Mouse (Mus musculus): ENCODE data around the gene Slc2a8.
"Not testable (repeated sequence)": the region's sequence is repeated elsewhere in the genome, so short reads cannot be mapped to it uniquely, and the experiment has no call there.

The Slc2a8 gene

GRCm38 (mm10) chr2:32981725-32982271, at the start of gene Slc2a8:
TSS of gene Slc2a8 (minus strand) at chr2:32982083.
- peak; percentile 95 for DNase-seq

- DNase-seq = peak; percentile 23
Measured at GRCm38 (mm10) chr2:33025040-33025439, 43.2 kb upstream of the Slc2a8 start.

GRCm38 (mm10) chr2:33024564-33024963, 42.7 kb upstream of the Slc2a8 start:
- peak; percentile 13 for DNase-seq

GRCm38 (mm10) chr2:33022846-33023245, 41.0 kb upstream of the Slc2a8 start:
- DNase-seq = peak; percentile 41

- peak; percentile 55 for DNase-seq
Measured at GRCm38 (mm10) chr2:33018026-33018425, 36.1 kb upstream of the Slc2a8 start.

GRCm38 (mm10) chr2:33017191-33017590, 35.3 kb upstream of the Slc2a8 start:
- DNase-seq = no peak

GRCm38 (mm10) chr2:33014877-33015276, 33.0 kb upstream of the Slc2a8 start:
- no peak for DNase-seq

- not testable (repeated sequence) for DNase-seq
Measured at GRCm38 (mm10) chr2:33009055-33009454, 27.2 kb upstream of the Slc2a8 start.

GRCm38 (mm10) chr2:33005041-33005440, 23.2 kb upstream of the Slc2a8 start:
- DNase-seq = no peak

GRCm38 (mm10) chr2:33002144-33002543, 20.3 kb upstream of the Slc2a8 start:
- DNase-seq = no peak

GRCm38 (mm10) chr2:32999752-33000151, 17.9 kb upstream of the Slc2a8 start:
- DNase-seq = no peak

GRCm38 (mm10) chr2:32997792-32998191, 15.9 kb upstream of the Slc2a8 start:
- no peak for DNase-seq

GRCm38 (mm10) chr2:32997081-32997480, 15.2 kb upstream of the Slc2a8 start:
- no peak for DNase-seq

- no peak for DNase-seq
Measured at GRCm38 (mm10) chr2:32992130-32992529, 10.2 kb upstream of the Slc2a8 start.

- no peak for DNase-seq
Measured at GRCm38 (mm10) chr2:32990167-32990832, 8.4 kb upstream of the Slc2a8 start.

GRCm38 (mm10) chr2:32989376-32989775, 7.5 kb upstream of the Slc2a8 start:
- DNase-seq = no peak

- DNase-seq = no peak
Measured at GRCm38 (mm10) chr2:32985844-32986243, 4.0 kb upstream of the Slc2a8 start.

GRCm38 (mm10) chr2:32983617-32984016, 1.7 kb upstream of the Slc2a8 start:
- DNase-seq = no peak

- no peak for DNase-seq
Measured at GRCm38 (mm10) chr2:32982700-32983099, 817 bp upstream of the Slc2a8 start.

GRCm38 (mm10) chr2:32981281-32981680, 602 bp downstream of the Slc2a8 start:
- no peak for DNase-seq

GRCm38 (mm10) chr2:32979675-32980074, 2.2 kb downstream of the Slc2a8 start:
- no peak for DNase-seq

- no peak for DNase-seq
Measured at GRCm38 (mm10) chr2:32978675-32979074, 3.2 kb downstream of the Slc2a8 start.

GRCm38 (mm10) chr2:32977114-32977513, 4.8 kb downstream of the Slc2a8 start:
- DNase-seq = no peak

GRCm38 (mm10) chr2:32974216-32974615, 7.7 kb downstream of the Slc2a8 start:
- no peak for DNase-seq

GRCm38 (mm10) chr2:32971235-32971634, 10.6 kb downstream of the Slc2a8 start:
- DNase-seq = no peak

Measured in kidney, adult 9 months (tissue).